Mouse (Mus musculus) heart, postnatal 4 days (tissue): ENCODE measurements around the gene Tnpo3. TPM values are rescaled to one million over a fixed set of nuclear protein-coding genes. Genes with fewer than 3 reads are reported as not detected.
A peak's percentile ranks its signal among the peaks of the same experiment; 100 is the strongest.

Experiments used
- DNase-seq: peaks from one replicate; pipeline ENCODE4 v3.0.0; 2021
- total RNA-seq, 2 experiments: library from RNA; stranded (reverse); gene quantifications; 2 replicates each; pipeline ENCODE4 v1.2.3; 2021

Tnpo3 gene
- total RNA-seq, 2 experiments from 2014 or later: 52.2 to 54.6 TPM

DNA sequence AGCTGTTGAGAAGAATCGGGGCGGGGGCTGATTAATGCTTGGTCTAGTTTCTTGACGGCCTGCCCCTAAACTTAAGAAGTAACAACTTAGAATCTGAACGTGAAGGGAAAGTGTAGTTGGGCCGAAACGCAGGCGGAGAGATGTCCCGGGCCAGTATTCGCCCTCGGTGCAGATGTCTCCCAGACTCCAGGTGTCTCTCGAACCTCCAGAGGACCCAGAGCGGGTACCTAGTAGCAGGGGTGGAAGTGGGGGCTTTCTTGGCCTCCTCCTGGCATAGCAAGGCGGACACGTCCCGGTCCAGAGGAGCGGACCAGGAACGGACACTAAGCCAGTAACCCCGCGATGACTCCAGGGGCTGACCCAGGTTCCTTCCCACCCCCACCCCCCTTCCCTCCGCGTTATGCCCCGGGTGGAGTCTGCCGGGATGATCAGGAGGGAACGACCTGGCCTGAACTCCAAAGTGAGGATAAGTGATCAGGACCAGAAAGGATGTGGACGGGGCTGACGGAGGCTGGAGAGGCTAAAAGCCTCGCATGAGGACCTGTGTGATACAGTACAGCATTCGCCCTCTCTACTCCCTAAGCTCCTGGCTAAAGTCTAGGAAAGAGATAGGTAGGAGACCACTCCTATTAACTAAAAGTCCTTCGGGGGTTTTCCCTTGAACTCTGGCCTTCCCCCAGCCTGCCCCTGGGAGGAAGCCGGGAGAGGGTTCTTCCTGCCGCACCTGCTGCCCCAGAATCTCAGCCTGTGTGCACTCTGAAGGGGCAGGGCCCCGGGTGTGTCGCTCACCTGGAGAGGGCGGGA is 82.1 kb downstream of the Tnpo3 start:
- DNase-seq: no peak

DNA sequence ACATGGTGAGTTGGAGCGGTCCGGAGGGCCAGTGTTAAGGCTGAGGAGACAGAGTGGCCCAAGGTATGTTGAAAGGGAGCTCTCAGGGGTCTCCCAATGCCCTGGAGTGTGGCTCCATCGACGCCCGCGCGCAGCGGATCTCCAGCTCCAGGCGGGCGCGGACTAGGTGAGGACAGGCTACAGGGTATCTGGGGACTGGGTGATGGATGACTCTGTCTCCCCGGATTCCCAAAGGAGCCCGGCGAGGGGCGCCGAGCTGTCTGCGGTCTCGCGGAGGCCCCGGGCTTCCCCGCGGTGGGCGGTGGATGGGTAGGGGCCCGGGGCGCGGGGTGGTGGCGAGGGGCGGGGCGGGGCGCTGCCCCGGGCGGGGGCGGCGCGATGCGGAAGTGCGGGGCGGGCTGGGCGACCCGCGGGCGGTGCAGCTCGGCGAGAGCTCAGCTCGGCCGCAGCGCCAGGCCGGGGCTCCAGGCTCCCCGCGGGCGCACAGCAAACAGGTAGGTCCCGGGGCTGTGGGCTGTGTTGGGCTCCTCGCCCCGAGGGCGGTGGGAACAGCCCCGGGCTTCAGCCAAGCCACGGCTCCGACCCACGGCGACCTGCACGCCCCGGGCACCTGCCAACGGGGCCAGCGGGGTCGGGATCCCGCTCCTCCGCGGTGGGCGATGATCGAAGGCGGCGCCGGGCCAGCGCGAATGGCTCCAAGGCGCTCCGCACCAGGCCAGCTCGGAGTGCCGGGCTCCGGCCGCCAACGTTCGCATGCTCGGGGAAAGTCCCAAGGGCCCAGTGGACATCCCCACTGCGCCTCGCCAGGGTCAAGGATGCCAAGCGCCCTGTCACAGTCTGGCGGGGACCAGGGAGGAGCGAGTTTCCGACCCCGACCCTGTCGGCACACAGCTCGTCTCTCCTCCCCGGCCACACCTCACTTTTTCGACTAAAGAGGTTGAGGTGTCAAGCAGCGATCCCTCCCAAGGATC is 83.1 kb downstream of the Tnpo3 start, which contains the start of gene Irf5:
Irf5 (plus strand) TSS at position 345 of the 971 bp plus-strand sequence.
- DNase-seq: peak; percentile 35

DNA sequence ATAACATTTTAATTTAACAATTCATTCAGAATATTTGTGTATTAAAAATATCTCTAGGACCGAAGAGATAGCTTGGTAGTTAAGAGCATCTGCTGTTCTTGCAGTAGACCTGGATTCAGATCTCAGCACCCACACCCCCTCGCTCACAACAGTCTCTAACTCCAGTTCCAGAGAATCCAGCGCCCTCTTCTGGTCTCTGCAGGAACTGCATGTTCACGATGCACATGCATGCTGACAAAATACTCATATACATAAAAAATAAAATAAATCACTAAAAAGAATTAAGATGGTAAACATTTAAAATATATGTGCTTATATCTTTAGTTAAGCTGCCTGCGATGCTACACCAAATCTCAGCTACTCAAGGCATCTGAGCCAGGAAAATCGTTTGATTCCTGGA is 84.4 kb downstream of the Tnpo3 start:
- DNase-seq: peak; percentile 42

GRCm38 (mm10) chr6:29524034-29524489 is 85.6 kb downstream of the Tnpo3 start:
- DNase-seq: peak; percentile 66

DNA sequence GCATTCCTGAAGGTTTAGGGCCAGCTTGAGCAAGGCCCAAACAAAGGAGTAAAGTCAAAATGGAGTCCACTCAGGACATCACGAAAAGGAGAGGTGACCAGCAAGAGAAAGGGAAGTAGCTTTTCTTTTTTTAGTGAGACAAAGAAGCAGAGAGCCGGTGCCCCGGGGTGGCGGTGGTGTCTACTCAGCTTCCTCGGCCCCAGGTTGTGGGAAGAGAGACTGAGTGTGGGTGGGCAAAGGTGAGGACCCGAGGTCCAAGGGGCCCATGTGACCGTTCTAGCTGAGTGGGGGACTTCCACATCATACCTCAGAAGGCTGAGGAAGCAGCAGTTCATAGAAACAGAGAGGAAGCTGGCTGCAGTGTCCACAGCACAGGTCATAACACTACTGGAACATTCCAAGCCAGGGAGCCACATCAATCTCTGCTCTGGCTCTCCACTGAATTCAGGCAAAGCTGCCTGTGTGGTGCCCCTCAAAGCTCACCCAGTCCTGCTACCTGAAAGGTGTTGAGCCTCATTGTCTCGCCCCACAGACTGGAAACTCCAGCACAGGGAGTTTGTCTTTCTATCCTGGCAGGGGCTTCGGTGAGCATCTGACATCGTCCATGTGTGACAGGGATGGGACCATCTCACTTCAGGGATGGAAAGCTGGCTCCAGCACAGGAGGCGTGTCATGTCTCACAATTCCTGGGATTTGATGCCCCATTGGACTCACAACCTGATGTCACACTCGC is 86.2 kb downstream of the Tnpo3 start:
- no peak for DNase-seq

GRCm38 (mm10) chr6:29522626-29523300 is 86.9 kb downstream of the Tnpo3 start:
- DNase-seq: no peak

DNA sequence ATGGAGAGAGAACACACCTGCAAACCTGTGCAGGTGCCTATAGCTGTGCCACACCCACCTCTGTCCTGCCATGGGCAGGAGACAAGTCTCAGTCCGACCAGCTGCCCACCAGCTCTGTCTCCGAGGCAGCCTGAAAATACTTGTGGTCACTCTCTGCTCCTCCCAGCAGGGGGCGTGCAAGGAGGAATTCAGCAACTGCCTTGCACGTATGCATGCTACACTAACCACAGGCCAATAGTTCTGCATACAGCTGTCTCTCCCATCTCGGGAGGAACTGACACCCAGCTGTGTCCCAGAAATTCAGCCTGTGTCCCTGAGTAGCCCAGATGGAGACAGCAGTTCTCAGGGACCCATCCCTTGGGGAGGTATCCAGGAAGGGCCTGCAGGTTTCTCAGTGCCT is 92.5 kb downstream of the Tnpo3 start:
- DNase-seq: peak; percentile 85

DNA sequence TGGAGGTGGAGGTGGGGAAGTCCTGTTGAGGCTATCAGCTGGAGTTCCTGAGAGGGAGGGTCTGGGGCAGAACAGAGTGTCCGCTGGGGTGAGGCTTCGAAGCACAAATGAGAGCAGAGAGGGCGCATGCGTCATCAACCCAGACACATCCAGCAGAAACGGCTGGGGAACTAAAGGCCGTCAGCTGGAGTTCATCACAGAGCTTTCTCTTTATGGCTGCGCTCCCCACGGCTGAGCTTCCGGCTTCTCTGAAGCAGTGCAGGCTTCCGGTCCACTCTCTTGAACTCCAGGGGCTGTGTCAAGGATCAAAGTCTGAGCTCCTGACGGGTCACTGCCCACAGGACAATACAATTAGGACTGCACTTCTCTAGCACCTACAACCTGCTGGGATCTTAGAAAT is 96.4 kb downstream of the Tnpo3 start:
- peak; percentile 64 for DNase-seq

DNA sequence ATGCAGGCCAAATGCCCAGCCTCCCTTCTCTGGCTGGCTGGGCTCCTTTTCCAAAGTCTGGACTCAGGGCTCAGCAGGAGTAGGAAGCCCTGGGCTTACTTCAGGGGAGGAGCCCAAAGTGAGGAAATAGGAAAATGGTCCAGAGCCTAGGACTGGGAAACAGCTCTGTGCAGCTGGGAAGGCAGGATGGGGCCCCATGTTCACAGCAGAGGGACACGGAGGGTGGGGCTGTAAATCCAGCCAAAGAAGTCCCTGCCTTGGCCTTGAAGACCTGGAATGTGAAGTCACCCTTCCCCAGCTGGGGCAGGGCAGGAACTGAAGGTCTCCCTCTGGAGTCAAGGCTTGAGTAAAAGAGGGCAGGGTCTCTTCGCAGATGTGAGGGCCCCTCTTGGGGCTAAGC is 100.6 kb downstream of the Tnpo3 start:
- peak; percentile 44 for DNase-seq

GRCm38 (mm10) chr6:29507447-29508309 is 102.0 kb downstream of the Tnpo3 start, which contains the start of gene Kcp:
Gene Kcp (minus strand): TSS chr6:29507952.
- peak; percentile 43 for DNase-seq

DNA sequence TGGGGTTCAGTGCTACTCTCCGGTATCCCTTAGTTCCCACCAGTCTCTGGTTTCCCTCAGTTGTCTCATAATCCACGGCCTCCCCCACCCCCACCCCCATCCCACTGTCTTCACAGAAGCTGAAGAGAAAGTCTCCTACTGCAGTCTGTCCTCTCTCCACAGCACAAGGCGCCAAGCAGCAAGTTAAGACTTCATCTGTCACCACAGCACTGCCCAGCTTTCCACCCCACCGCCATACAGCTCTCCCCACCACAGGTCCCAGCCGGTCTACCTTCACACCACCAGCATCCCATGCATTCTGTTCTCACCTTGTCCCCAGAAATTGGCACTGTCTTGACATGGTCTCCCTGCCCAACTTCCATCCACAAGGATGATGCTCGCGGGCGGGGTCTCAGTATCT is 102.9 kb downstream of the Tnpo3 start:
- no peak for DNase-seq

DNA sequence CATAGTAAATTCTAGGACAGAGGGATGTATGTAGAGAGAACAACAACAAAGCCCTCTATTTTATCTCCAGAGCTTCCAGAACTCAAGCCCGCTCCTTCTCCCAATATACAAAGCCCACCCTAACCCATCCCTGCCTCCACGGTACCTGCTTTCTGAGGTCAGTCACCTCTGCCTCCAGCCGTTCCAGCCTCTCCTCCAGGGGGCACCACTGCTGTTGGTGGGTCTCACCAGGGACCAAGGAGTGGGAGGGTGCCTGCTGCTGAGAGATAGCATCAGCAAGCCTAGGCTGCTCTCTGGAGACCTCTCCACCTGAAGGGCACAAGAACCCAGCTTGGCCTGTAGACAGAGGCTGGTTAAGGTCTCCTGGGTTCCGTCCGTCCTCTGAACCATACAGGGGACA is 104.2 kb downstream of the Tnpo3 start:
- DNase-seq: no peak

DNA sequence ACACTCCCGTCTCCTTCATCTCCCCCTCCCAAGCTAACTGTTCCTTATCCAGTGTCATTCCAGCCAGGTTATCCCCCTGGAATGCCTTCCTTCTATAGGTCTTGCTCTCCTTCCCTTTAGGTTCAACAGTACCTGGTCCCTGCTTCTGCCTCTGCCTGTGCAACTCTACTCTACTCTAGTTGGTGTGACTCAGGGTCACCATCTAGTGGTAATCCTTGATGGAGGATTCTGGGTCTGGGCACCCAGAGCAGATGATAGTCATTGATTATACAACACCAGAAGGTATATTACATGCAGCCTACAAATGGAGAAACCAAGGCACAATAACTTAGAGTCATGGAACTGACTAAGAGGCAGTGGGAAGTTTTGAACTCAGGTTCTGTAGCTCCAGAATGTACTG is 108.1 kb downstream of the Tnpo3 start:
- DNase-seq: no peak

DNA sequence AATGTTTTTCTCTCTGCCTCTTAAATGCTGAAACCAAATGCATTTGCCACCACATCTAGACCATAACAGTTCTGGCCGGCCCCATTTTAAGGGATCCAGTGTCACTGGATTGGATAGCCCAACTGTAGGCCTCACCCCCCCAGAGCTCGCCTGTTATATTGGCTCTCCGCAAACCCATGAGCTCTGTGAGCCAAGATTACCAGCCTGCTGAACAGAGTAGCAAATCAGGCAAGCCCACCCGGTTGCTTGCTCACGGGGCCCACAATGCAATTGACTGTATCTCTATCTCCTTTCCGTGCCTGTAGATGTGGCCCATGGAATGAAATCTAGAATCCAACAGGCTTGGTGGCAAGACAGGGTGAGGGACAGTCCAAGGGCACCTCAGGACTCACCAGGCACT is 108.9 kb downstream of the Tnpo3 start:
- DNase-seq: no peak

DNA sequence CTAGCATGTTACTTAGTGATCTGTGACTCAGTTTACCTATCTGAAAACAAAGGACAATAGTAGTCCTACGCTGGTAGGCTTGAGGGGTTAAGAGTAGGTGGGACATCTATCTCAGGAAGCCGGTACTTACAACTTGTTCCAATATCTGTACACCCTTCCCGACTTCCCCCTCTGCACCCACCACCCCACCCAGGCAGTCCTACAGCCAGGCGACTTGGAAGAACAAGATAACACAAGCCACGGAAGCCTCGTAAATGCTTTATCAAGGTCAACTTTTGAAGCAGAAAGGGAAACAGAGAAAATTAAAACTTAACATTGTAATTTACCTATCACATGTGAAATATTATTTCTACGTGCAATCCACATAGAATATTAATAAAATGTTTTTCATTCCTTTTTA is 109.5 kb downstream of the Tnpo3 start:
- DNase-seq: no peak

- no peak for DNase-seq
Observed at GRCm38 (mm10) chr6:29497791-29498190, 111.9 kb downstream of the Tnpo3 start.

- no peak for DNase-seq
Observed at GRCm38 (mm10) chr6:29496270-29496669, 113.4 kb downstream of the Tnpo3 start.

DNA sequence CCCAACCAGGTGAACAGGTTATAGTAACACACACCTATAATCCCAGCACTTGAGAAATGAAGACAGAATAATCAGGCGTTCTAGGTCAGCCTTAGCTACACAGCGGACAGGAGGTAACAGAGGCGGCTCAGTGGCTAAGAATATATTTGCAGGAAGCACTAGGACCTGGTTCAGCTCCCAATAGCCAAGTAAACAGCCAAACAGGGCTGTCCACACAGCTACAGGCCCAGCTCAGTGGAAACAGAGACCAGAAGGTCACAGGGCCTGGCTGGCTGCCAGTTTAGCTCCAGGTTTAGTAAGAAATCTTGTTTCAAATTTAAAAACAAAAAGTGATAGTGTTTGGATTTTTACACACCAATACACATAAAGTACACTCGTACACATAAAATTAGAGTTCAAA is 115.6 kb downstream of the Tnpo3 start:
- DNase-seq: peak; percentile 30
